16 mouse cellular contexts compared by ENCODE assay signal in genomic region chr17:3356633-3357365, GRCm38 (mm10).
"Had no signal": no experiment of that assay in that cellular context is flagged by ENCODE, and none has a peak within 500 bp of the region (broad histone marks: within the 10 kb centered on the region; RNA-seq: fewer than 3 reads in every experiment).

No protein-coding gene starts in this region.

- ATAC-seq: intestine, postnatal 0 days; liver, postnatal 0 days had no signal

- H3K27me3 ChIP-seq: limb, embryonic 12.5 days; liver, embryonic 13.5 days; lung, embryonic 15.5 days; megakaryocyte, embryonic 14.5 days; neural tube, embryonic 13.5 days had no signal

- H3K4me3 ChIP-seq: limb, embryonic 12.5 days; liver, embryonic 13.5 days; lung, embryonic 15.5 days; neural tube, embryonic 13.5 days had no signal

- H3K4me2 ChIP-seq: limb, embryonic 12.5 days; liver, embryonic 13.5 days; lung, embryonic 15.5 days; neural tube, embryonic 13.5 days had no signal

- DNase-seq: kidney, adult 8-10 months; kidney, postnatal 36 days; liver; liver, embryonic 13.5 days; liver, postnatal 0 days; lung, postnatal 14 days; right cerebral cortex, postnatal 4 days; spleen, adult 18-20 months; thymus, adult 18-20 months; thymus, postnatal 14 days had no signal

- H3K9me3 ChIP-seq: limb, embryonic 12.5 days; liver, embryonic 13.5 days; lung, embryonic 15.5 days; neural tube, embryonic 13.5 days had no signal

- H3K27ac ChIP-seq: limb, embryonic 12.5 days; liver, embryonic 13.5 days; lung, embryonic 15.5 days; macrophage; neural tube, embryonic 13.5 days had no signal

- H3K9ac ChIP-seq: limb, embryonic 12.5 days; liver, embryonic 13.5 days; liver, postnatal 0 days; lung, embryonic 15.5 days; neural tube, embryonic 13.5 days had no signal

- H3K4me1 ChIP-seq: liver, embryonic 13.5 days; lung, embryonic 15.5 days; megakaryocyte, embryonic 14.5 days had no signal

- H3K36me3 ChIP-seq: liver, embryonic 13.5 days; lung, embryonic 15.5 days; neural tube, embryonic 13.5 days had no signal
